Mouse (Mus musculus): ENCODE results near the gene Ireb2. TPM values are rescaled to one million over a fixed set of nuclear protein-coding genes. Genes with fewer than 3 reads are reported as not detected.

Ireb2 gene
- polyA plus RNA-seq, 1 experiment from 2014 or later: 51.2 TPM

- Histone ChIP-seq H3K9me3 (no peaks in the 10 kb centered on the region), H3K36me3 (peaks cover 32% of the 10 kb centered on the region), H3K4me2 (replicated peaks) (peak within 1 kb of the TSS; percentile 60), H3K4me1 (peaks cover 20% of the 10 kb centered on the region), H3K4me3 (peak within 1 kb of the TSS; percentile 69), H3K9ac (replicated peaks) (peak within 1 kb of the TSS; percentile 83), H3K27me3 (no peaks in the 10 kb centered on the region), H3K27ac (replicated peaks) (peak within 1 kb of the TSS; percentile 93)
- ATAC-seq (replicated peaks): peak; percentile 100
- WGBS: under 1% methylated on average over 65 of the region's 65 CpGs
Observed at GRCm38 (mm10) chr9:54950575-54951321, 87.2 kb downstream of the Ireb2 start, which contains the start of the genes Psma4 and AY074887. Psma4 (plus strand) TSS chr9:54950790. AY074887 (minus strand) TSS chr9:54950998.

GRCm38 (mm10) chr9:54961059-54961458 lies 97.5 kb downstream of the Ireb2 start:
- H3K9me3 ChIP-seq: no peaks in the 10 kb centered on the region
- no peak overlapping the region for H3K9ac ChIP-seq (replicated peaks)
- no peaks in the 10 kb centered on the region for H3K4me1 ChIP-seq
- 89% methylated on average over 4 of the region's 4 CpGs for WGBS
- no peak for ATAC-seq (replicated peaks)
- H3K27ac ChIP-seq (replicated peaks): no peak overlapping the region
- H3K4me2 ChIP-seq (replicated peaks): no peak overlapping the region
- H3K27me3 ChIP-seq: no peaks in the 10 kb centered on the region
- H3K36me3 ChIP-seq: peaks cover 30% of the 10 kb centered on the region
- H3K4me3 ChIP-seq: no peak overlapping the region

Other genes with a start within 250 kb of the Ireb2 start
- 19.4 and 23.0 TPM in 2 replicates for gene Acsbg1, start 201.9 kb upstream of the Ireb2 start, polyA plus RNA-seq (2015; fragmentation: Nextera tagmentation; extraction: Ambion mirVana)
- 5.0 and 6.5 TPM in 2 replicates for gene Dnaja4, start 164.9 kb upstream of the Ireb2 start, polyA plus RNA-seq (2015; fragmentation: Nextera tagmentation; extraction: Ambion mirVana)
- 121 and 123 TPM in 2 replicates for gene Wdr61, start 129.3 kb upstream of the Ireb2 start, polyA plus RNA-seq (2015; fragmentation: Nextera tagmentation; extraction: Ambion mirVana)
- 47.3 and 53.2 TPM in 2 replicates for gene Crabp1, start 99.0 kb upstream of the Ireb2 start, polyA plus RNA-seq (2015; fragmentation: Nextera tagmentation; extraction: Ambion mirVana)
- gene Hykk, start 53.5 kb downstream of the Ireb2 start, polyA plus RNA-seq (2015; fragmentation: Nextera tagmentation; extraction: Ambion mirVana): 1.6 and 1.8 TPM in 2 replicates
- 278 and 286 TPM in 2 replicates for gene Psma4, start 87.0 kb downstream of the Ireb2 start, polyA plus RNA-seq (2015; fragmentation: Nextera tagmentation; extraction: Ambion mirVana)
- 1.0 and 1.5 TPM in 2 replicates for gene AY074887, start 87.2 kb downstream of the Ireb2 start, polyA plus RNA-seq (2015; fragmentation: Nextera tagmentation; extraction: Ambion mirVana)
- 1.0 and 1.5 TPM in 2 replicates for gene Chrna5, start 117.1 kb downstream of the Ireb2 start, polyA plus RNA-seq (2015; fragmentation: Nextera tagmentation; extraction: Ambion mirVana)
- gene Chrna3, start 162.8 kb downstream of the Ireb2 start, polyA plus RNA-seq (2015; fragmentation: Nextera tagmentation; extraction: Ambion mirVana): 3.7 and 3.8 TPM in 2 replicates
- 0.23 and 0.51 TPM in 2 replicates for gene Chrnb4, start 185.0 kb downstream of the Ireb2 start, polyA plus RNA-seq (2015; fragmentation: Nextera tagmentation; extraction: Ambion mirVana)

All from forebrain, embryonic 15.5 days (tissue).